Mouse (Mus musculus) activated CD4-positive, CD25-positive, alpha-beta regulatory T cell, adult 4 months (primary cell): ENCODE results near the gene Tsr2. TPM values are rescaled to one million over a fixed set of nuclear protein-coding genes. Genes with fewer than 3 reads are reported as not detected.

ENCODE experiments used
- ATAC-seq: one replicate; pipeline ENCODE4 v1.8.0; 2017
- polyA plus RNA-seq, 2 experiments: library from polyadenylated mRNA; unstranded; fragments of 100-300 nt; shearing (Covaris generic); gene quantifications; one replicate each; pipeline ENCODE4 v1.2.1; 2017

The Tsr2 gene
- polyA plus RNA-seq: 10 to 100 TPM; 15.8 to 19.0 TPM

DNA sequence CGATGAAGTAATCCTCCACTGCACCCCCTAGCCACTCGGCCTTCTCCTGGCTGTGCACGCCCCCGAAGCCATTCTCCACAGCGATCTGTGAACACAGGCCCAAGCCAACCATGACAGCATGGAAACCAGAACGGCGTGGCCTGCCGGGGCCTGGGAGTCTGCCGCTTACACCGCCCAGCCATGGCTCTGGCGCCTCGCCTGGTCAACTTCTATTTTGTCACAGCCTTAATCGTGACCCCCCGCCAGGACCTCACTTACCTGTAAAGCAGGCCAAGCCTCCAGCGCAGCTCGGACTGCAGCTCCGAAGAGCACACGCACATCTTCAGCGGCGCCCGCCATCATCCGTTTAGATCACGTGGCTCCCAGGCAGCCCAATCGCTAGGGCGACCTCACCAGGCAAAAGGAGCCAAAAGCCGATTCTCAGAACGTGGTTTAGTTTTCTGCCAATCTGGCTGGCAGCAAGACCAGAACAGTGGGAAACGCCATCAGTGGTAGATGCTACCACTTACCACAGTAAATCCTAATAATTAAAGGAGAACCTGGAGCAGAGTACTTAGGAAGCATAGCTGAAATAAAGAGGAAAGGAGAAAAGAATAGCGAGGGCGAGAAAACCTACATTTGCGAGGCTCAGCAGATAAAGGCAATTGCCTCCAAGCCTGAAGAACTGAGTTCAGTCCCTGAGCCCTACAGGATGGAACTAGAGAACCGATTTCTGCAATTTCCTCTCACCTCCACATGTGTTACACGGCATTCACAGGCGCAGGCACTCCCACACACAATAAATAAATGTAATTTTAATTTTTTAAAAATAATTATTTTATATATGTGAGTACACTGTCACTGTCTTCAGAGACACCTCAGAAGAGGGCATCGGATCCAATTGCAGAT is at the start of gene Tsr2:
Tsr2 (minus strand) TSS at position 373 of the 888 bp plus-strand sequence.
- peak; percentile 96 for ATAC-seq

DNA sequence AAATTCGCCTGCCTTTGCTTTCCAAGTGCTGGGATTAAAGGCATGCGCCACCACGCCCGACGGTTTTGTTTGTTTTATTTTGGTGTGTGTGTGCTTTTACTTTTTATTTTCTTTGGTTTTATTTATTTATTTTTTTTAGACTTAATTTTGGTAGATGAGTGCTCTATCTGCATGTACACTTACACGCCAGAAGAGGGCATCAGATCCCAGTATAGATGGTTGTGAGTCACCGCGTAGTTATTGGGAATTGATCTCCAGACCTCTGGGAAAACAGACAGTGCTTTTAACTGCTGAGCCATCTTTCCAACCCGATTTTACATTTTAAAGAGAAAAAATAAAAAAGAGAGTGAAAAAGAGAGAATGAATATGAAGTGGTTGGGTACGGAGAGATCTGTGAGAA is 36.4 kb upstream of the Tsr2 start:
- no peak for ATAC-seq

DNA sequence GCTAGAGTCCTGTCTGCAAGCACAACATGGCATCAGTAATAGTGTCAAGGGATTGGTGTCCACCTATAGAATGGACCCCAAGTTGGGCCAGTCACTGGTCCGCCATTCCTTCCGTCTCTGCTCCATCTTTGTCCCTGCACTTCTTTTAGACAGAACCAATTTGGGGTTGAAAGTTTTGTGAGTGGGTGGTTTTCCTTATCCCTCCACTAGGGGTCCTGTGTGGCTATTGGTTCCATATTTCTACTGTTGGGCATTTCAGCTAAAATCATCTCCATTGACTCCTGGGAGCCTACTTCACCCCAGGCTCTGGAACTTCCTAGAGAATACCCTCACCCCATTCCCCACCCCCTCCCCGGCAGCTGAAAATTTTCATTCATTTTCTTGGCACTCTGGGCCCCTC is 34.1 kb upstream of the Tsr2 start:
- no peak for ATAC-seq

DNA sequence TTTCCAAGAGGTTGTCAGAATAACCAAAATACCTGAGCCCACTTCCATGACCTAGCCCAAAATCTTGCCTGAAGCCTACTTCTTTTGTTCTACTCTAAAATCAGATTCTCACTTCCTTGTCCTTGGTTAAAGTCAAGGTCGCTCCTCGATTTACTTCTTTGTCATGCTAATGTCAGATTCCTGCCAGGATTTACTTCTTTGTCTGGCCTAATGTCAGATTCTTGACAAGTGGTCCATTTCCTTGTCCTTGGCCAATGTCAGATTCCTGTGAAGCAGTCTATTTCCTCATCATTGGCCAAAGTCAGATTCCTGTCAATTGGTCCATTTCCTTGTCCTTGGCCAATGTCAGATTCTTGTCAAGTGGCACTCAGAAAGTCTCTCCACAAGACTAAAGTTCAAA is 27.6 kb upstream of the Tsr2 start:
- no peak for ATAC-seq

DNA sequence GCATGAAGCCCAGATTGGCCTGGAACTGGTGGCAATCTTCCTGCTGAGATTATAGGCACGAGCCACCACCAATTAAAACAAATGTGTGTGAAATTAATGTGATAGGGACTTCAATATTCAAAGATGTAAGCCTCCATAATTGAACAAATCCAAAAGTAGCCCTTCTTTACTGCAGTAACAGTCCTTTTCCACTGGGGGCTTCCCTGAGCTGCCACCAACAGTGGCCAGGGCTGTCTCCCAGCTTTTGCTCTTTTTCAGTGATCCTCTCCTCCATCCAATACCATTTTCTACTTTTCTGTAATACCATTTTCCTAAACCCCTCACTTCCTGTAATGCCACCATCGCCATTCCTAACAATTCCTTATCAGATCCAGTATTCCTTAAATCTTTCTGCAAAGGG is 21.1 kb upstream of the Tsr2 start:
- ATAC-seq: no peak

DNA sequence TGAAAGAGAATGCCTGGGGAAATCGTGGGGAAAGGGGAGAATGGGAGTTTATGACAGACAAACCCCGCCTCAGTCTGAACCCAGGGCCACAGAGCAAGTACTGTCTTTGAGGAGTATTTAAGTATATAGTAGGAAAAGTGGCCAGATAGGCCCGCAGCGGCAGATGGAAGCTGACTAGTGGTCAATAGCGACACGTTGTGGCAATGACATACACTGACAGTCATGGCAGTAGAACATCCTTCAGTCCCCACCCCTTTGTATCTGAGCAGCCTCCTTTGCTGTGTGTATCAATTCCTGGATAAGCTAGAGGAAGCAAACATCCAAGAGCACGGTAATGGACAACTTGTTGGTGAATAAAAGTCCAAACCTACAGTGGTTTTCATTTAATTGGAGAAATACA is 20.5 kb upstream of the Tsr2 start:
- no peak for ATAC-seq

DNA sequence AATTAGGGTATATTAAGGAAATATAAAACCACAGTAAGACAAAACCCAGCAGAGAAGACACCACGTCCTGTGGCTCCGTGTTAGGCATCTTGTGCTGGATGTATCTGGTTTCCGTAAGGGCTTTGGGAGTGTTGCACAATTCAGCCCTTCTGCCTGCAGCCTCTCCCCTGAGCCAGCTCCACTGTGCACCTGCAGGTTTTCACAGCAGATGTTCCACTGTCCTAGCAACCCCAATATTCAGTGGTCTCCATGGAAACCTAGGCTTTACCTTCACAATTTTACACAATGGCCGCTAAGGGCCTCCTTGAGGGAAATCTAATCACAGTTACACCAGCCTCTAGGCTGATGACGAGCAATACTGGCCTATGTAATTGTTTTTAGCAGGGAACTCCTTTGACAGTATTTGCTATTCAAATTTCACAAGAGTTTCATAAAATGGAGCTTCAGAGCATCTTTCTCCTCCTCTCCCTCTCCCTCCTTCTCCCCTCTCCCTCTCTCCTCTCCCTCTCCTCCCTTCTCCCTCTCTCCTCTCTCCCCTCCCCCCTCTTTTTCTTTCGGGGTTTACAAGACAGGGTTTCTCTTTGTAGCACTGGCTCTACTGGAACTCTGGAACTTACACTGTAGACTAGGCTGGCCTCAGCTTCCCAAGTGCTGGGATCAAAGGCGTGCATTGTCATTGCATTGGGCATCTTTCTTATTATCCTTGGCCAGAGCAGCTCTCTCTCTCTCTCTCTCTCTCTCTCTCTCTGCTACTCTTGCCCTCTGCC is 11.1 kb upstream of the Tsr2 start:
- no peak for ATAC-seq

DNA sequence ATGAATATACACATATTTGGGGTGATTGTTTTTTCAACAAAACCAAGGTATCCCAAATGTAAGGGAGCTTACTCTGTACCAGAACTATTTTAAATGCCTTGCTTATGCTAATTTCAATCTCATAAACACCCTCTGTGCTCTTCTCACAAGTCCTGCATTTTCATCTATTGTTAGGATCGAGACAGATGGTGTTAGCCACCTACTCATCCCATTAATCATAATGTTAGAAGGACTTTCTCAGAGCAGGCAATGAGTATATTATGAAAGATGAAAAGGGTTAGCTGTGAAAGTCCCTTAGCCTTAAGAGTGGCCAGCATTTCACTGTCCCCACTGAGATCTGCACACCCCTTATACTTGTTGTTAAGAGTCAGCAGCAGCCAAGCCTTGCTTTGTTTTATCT is 8.9 kb downstream of the Tsr2 start:
- no peak for ATAC-seq

DNA sequence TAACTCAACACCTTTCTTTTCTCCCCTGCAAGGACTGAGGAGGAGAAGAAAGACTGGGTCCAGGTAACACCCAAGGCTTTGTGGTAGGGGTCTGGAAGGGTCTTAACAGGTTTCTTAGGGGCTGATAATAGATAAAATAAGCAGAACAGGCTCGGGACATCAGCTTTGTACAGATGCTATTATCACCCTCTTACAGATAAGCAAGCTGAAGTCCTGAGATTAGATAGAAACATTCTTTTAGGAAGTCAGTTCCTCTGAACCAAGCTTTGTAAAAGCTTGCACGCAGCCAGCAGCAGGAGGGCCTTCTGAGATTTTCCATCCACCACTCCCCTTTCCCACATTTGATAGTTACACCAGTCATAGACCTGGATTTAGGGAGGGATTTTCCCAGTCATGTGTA is 10.7 kb downstream of the Tsr2 start:
- no peak for ATAC-seq

DNA sequence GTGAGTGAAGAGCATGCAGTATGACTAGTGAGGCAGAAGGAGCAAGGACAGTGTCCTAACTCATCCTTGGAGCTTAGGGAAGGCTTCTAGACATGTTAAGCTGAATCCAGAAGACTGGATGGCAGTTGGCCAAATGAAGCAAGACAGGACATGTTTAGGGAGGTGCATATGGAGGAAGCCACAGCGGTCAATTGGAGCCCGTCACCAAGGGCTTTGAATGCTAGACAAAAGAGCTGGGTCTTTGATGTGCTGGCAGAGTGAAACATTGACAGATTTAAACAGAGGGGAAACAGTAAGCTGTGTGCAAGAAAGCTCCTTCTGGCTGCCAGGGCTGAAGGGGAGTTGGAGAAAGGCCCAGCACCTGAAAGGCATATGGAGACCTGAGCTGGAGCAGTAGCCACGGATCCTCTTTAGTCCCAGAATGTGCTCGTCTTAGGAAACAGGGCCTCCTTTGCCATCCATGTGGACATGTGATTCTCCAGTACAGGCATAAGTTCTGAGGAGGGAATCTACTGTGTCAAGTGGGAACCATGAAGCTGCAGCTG is 19.3 kb downstream of the Tsr2 start:
- ATAC-seq: no peak

DNA sequence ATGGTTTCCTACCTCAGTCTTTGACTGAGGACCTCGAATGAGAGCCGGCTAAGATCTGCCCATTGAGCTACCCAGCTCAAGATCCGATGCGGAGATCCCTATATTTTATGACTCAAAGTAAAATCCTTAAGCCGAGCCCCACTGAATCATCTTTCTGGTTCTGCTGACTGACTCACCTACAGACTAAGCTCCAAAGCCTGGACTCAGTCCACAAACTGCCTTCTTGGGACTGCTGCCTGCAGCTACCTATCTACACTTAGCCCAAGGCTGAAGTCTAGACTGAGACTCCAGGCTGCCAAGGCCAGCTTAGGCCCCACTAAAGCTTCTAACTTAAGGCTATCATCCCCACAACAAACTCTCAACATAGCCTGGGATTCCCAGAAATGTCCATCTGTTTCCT is 20.3 kb downstream of the Tsr2 start:
- no peak for ATAC-seq

DNA sequence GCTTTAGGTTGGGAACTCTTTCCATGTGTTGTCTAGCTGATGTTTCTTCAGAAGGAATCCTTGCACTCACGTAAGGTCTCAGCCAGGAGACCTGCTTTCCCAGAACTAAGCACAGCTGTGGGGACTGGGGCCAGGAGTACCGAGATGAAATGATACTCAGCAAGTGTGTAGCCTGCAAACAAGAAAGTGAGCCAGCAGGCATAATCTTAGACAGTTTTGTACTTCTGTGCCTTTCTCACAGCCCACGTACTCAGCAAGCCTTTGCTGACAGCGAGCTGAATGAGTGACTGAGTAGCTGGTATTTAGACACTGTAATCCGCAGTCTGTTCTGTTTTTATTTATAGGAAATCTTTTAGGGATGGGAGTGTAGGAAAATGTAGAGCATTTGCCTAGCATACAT is 28.5 kb downstream of the Tsr2 start:
- ATAC-seq: no peak

DNA sequence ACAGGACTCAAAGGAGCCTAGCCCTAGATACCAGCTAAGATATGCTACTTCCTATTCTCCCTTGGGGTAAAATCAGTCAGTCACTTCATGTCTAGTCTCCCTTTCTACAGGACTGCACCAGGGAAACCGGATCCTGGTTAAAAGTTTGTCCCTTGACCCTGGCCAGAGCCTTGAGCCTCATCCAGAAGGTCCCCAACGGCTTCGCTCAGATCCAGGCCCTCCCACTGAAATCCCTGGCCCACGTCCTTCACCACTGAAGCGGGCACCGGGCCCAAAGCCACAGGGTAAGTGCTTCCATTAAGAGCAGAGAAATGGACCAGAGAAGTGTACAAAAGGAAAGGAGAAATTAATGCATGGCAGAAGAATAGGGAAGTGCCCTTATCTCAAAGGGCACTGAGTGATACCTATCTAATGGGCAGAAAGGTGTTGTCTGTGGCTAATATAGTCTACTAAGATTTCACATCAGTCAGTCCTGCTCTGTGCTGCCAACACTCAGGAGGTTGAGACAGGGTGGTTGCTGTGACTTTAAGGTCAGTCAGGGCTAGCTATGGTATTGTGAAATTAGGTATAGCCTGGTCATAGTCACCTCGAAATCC is 30.2 kb downstream of the Tsr2 start:
- ATAC-seq: no peak

DNA sequence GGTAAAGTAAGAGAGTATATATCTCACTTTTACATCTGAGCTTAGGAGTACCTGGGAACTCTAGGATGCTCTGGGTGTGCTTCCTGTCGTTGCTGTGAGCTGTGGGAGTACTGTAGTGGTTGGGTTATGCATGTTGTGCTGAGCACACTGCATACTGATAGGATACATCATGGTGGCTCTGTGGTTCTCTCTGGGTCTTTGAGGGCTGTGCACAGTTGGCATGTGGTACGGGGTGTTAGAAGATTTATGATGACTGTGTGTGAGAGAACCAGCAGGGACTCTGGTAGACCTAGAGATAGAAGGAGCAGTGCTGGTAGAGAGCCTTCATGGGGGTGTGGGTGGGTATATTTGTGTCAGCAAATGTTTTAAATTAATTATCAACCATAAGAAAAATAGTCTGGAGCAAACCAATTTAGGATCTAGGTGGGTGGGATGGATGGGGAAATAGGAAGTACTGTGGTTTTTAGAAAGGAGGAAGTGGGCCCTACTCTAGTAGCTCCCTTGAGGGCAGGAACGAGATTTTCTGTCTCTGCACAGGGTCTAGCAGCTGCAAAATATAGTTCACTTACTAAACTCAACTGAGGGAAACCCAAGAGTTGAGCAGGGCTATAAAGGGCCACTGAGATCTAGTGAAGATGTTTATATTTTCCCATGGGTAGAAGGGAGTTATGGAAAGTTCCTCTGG is 34.6 kb downstream of the Tsr2 start:
- no peak for ATAC-seq

DNA sequence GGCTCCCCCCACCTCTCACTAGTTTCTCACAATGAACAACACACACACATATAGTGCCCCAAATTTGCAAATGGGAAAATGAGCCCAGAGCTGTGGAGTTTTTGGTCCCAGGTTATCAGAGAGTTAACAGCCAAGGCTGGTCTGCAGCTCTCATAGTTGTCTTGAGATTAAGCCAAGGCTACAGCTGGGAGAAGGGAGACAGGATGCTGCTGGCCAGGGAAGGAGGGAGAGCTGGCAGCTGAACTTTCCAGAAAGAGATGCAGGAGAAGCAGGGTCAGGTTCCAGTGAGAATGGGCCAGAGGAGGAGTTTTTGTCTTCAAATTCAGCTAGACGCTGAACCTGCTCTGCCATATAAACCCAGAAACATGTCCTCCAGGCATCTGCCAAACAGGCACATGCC is 37.0 kb downstream of the Tsr2 start:
- ATAC-seq: no peak

DNA sequence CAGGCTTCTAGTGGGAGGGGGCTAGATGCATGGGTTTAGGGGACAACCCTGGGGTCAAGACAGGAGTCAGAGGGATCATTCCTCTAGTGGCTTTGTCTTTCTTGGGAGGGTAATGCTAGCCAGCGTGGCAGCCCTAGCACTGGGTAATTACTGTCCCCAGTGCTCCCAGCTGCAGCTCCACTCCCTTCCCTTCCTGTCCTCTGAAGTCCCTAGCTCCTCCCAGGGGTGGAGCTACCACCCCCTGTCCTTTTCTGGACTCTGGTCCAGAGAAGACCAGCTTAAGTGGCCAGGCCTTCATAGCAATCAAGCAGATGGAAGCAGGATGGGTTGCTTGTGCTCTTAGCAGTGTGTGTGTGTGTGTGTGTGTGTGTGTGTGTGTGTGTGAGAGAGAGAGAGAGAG is 40.8 kb downstream of the Tsr2 start:
- ATAC-seq: no peak

DNA sequence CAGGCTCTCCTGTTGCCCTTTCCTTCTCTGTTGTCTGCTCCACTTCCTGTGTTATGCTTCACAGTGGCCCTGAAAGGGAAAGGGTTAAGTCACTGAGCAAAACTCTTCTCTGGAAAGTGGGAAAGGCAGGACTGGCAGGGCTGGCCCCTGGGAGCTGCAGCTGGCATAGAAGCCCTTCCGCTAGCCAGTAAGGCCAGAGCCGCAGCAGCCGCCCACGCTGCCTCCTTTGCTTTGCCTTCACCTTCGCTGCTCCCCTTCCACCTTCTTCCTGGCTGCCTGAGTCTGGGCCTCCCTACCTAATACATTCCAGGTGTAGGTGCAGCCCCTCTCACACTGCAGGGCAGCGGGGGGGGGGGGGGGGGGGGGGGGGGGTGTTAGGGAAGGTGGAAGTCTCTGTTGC is 41.9 kb downstream of the Tsr2 start:
- ATAC-seq: no peak

DNA sequence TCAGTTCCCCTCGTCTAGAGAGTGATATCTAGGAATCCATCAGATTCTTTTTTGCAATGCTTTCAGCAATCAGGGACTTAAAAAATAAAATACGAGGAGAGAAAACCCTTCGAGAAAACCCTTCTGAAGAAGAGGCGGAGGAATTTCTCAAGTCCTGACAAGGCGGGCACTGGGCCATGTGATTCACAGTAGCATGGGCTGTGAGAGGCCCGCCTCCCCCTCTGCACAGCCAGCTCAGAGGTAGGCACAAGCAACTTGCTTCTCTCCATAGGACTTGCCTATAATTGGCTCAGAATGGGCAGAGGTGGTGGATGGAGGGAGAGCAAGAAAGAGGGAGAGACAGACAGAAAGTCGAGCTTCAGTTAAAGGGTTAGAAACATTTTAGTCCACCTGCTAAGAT is 46.0 kb downstream of the Tsr2 start:
- no peak for ATAC-seq

DNA sequence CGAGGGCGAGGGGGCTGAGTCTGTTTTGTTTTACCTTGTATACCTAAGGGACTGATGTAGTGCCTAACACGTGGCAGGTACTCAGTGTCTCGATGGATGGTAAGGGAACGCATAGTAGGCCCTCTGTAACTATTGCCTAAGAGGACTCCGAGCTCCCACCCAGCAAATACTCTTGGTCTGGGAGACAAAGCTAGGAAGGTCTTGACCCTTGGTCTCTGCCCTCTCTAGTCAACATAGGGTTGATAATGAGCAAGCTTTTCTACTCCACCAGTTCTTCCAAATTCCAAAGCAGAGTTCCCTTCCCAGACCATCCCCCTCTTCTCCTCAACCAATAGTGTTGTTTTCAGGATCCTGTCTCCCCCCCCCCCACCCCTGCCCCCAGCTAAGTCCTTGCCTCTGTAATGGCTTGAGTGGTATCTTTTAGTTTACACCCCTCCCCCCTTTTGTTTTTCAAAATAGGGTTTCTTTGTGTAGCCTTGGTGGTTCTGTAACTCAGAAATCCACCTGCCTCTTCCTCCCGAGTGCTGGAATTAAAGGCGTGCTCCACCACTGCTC is 46.6 kb downstream of the Tsr2 start:
- ATAC-seq: no peak

DNA sequence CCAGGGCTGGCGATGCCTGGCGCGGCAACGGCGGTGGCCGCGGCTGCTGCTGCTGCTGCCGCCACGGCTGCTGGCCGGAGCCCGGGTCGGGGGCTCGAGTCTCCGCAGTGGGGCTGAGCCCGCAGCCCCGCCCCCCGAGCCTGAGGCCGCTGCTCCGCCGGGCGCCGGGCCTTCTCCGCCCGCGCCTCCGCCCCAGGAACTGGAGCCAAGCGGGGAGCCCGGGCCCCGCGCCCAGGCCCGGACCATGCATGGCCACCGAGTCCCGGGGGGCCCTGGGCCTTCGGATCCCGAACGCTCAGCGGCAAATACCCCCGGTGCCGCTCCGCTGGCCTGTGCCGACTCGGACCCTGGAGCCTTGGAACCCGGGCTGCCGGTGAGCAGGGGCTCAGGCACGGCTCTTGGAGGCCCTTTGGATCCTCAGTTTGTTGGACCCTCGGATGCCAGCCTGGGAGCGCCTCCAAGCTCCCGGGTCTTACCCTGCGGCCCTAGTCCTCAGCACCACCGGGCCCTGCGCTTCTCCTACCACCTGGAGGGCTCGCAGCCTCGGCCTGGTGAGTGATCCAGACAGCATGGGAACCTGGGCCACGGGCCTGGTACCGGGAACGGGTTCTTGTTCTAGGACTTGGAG is 48.8 kb downstream of the Tsr2 start:
- no peak for ATAC-seq

DNA sequence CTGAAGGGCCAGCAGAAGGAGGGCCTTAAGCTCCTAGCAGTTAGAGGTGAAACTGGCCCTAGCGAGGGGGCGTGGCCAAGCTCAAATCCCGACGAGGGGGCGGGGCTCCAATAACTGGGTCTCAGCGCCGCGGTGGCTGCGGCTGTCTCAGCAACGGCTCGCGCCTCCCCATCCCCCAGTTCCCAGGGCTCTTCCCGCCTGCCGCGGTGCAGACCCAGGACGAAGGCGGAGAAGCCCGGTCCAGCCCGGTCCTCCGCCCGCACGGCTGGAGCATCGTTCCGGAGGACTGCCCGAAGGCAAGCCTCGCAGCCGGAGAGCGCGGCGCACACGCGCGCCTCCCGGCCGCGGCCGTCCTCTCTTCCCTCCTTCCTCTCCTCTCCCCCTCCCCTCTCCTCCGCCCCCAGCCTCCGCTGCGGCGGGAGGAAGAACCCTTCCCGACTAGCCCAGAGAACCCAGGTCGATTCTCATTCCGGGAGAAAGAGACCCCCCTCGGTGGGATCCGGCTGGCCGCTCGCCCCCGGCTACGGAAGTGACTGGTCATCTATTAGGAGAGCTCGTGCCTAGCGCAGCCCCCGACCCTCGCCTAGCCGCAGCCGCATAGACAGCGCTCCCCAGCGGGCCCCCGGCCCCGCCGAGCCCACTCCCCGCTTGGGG is 49.4 kb downstream of the Tsr2 start:
- peak; percentile 46 for ATAC-seq
